In the genomic region with DNA sequence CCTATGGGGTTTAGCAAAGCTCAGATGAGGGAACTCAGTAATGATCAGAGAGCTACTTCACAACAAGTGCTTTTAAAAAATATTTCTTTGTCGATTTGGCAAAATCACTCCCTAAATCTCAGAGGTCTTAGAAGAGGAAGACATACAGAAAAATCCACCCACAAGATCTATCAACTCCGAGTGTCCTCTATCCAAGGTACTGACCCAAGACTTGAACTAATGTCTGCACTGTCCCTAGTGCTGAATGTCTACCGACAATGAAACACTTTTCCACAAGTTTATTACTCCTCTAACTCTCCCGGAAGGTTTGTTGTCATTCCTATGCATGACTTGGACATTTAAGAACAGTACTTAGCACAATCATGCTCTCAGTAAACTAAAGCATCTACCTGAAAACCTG, we compare ENCODE assay signal across 25 mouse cellular contexts. TPM values are rescaled to one million over a fixed set of nuclear protein-coding genes. Genes with fewer than 3 reads are reported as not detected.
DNase-seq lines count a peak whose midpoint lies in the region; ATAC-seq and TF ChIP-seq lines count a peak whose summit lies in the region.
"Had no signal": no experiment of that assay in that cellular context is flagged by ENCODE, and none has a peak within 500 bp of the region (broad histone marks: within the 10 kb centered on the region; RNA-seq: fewer than 3 reads in every experiment).

No protein-coding gene starts in this region.

- H3K9ac ChIP-seq in kidney, postnatal 0 days (ENCODE audit: low read depth, low read length): no peak overlapping the region
- no peak overlapping the region for H3K9ac ChIP-seq in midbrain, embryonic 14.5 days (replicated peaks; ENCODE audit: low read length)
- no peak overlapping the region for H3K9ac ChIP-seq in heart, embryonic 12.5 days
- H3K9ac ChIP-seq: embryonic facial prominence, embryonic 15.5 days; heart, embryonic 15.5 days; hindbrain, embryonic 13.5 days; intestine, embryonic 15.5 days had no signal

- no peak for ATAC-seq in kidney, postnatal 0 days (replicated peaks; ENCODE audit: low FRiP score, low read depth)
- no peak for ATAC-seq in midbrain, embryonic 14.5 days (ENCODE audit: low FRiP score, low TSS enrichment)
- no peak for ATAC-seq in heart, embryonic 12.5 days (ENCODE audit: insufficient number of reproducible peaks, low FRiP score)
- ATAC-seq: CD4-positive, CD25-positive, alpha-beta regulatory T cell, adult 4 months; forebrain, embryonic 14.5 days; intestine, embryonic 15.5 days; Patski had no signal

- TF ChIP-seq POLR2A in myocyte (IDR thresholded peaks at IDR 0.05; ENCODE audit: insufficient read length, low read depth): no peak

- no peak overlapping the region for H3K4me2 ChIP-seq in kidney, postnatal 0 days (ENCODE audit: low read length)
- H3K4me2 ChIP-seq in myocyte (ENCODE audit: low read depth): no peak overlapping the region
- H3K4me2 ChIP-seq in midbrain, embryonic 14.5 days (ENCODE audit: low read length): no peak overlapping the region
- H3K4me2 ChIP-seq in heart, embryonic 12.5 days: no peak overlapping the region
- H3K4me2 ChIP-seq: embryonic facial prominence, embryonic 15.5 days; heart, embryonic 15.5 days; hindbrain, embryonic 13.5 days; intestine, embryonic 15.5 days had no signal

- H3K4me3 ChIP-seq in kidney, postnatal 0 days (replicated peaks; ENCODE audit: low read depth, low read length): no peak overlapping the region
- H3K4me3 ChIP-seq in myocyte: no peak overlapping the region
- H3K4me3 ChIP-seq in midbrain, embryonic 14.5 days (replicated peaks; ENCODE audit: low read depth, low read length): no peak overlapping the region
- H3K4me3 ChIP-seq in heart, embryonic 12.5 days: no peak overlapping the region
- H3K4me3 ChIP-seq: embryonic facial prominence, embryonic 15.5 days; erythroblast, embryonic 14.5 days; forebrain, embryonic 10.5 days; gastrocnemius, adult 2 months; heart, embryonic 15.5 days; hindbrain, embryonic 13.5 days; intestine, embryonic 15.5 days had no signal

- no peaks in the 10 kb centered on the region for H3K36me3 ChIP-seq in kidney, postnatal 0 days (ENCODE audit: insufficient read depth, low read length)
- no peaks in the 10 kb centered on the region for H3K36me3 ChIP-seq in myocyte (ENCODE audit: control insufficient read depth, insufficient read depth)
- no peaks in the 10 kb centered on the region for H3K36me3 ChIP-seq in midbrain, embryonic 14.5 days (ENCODE audit: control insufficient read depth, insufficient read depth, low read length)
- no peaks in the 10 kb centered on the region for H3K36me3 ChIP-seq in heart, embryonic 12.5 days
- H3K36me3 ChIP-seq: embryonic facial prominence, embryonic 15.5 days; forebrain, embryonic 10.5 days; heart, embryonic 15.5 days; hindbrain, embryonic 13.5 days; intestine, embryonic 15.5 days had no signal

- H3K27me3 ChIP-seq in kidney, postnatal 0 days (ENCODE audit: insufficient read depth, low read length): no peaks in the 10 kb centered on the region
- no peaks in the 10 kb centered on the region for H3K27me3 ChIP-seq in myocyte (ENCODE audit: control insufficient read depth, insufficient read depth, insufficient read length)
- no peaks in the 10 kb centered on the region for H3K27me3 ChIP-seq in midbrain, embryonic 14.5 days (ENCODE audit: control insufficient read depth, insufficient read depth, low read length)
- H3K27me3 ChIP-seq in heart, embryonic 12.5 days (replicated peaks): no peaks in the 10 kb centered on the region
- H3K27me3 ChIP-seq: embryonic facial prominence, embryonic 15.5 days; heart, embryonic 15.5 days; hindbrain, embryonic 13.5 days; intestine, embryonic 15.5 days had no signal

- H3ac ChIP-seq in myocyte (ENCODE audit: control insufficient read depth, insufficient read length): no peak overlapping the region

- WGBS in kidney, postnatal 0 days: 53% methylated on average over 4 of the region's 4 CpGs
- WGBS in midbrain, embryonic 14.5 days: 79% methylated on average over 4 of the region's 4 CpGs
- 48% methylated on average over 4 of the region's 4 CpGs for WGBS in heart, embryonic 12.5 days

- no peak for TF ChIP-seq CTCF in kidney, postnatal 0 days (IDR thresholded peaks at IDR 0.05; ENCODE audit: low read depth)

- no peak overlapping the region for H3K27ac ChIP-seq in kidney, postnatal 0 days
- no peak overlapping the region for H3K27ac ChIP-seq in midbrain, embryonic 14.5 days (replicated peaks; ENCODE audit: low read depth, low read length)
- H3K27ac ChIP-seq in heart, embryonic 12.5 days (ENCODE audit: poor library complexity, severe bottlenecking): no peak overlapping the region
- H3K27ac ChIP-seq: embryonic facial prominence, embryonic 15.5 days; forebrain, embryonic 10.5 days; gastrocnemius, adult 2 months; heart, embryonic 15.5 days; hindbrain, embryonic 13.5 days; intestine, embryonic 15.5 days had no signal

- no peaks in the 10 kb centered on the region for H3K4me1 ChIP-seq in kidney, postnatal 0 days (replicated peaks; ENCODE audit: insufficient read depth, low read length)
- H3K4me1 ChIP-seq in midbrain, embryonic 14.5 days (ENCODE audit: control insufficient read depth, insufficient read depth, low read length): no peaks in the 10 kb centered on the region
- H3K4me1 ChIP-seq in heart, embryonic 12.5 days (replicated peaks): no peaks in the 10 kb centered on the region
- H3K4me1 ChIP-seq: embryonic facial prominence, embryonic 15.5 days; forebrain, embryonic 10.5 days; heart, embryonic 15.5 days; hindbrain, embryonic 13.5 days; intestine, embryonic 15.5 days had no signal

- no peaks in the 10 kb centered on the region for H3K9me3 ChIP-seq in kidney, postnatal 0 days (replicated peaks; ENCODE audit: low read length)
- no peaks in the 10 kb centered on the region for H3K9me3 ChIP-seq in midbrain, embryonic 14.5 days (ENCODE audit: control insufficient read depth, low read length)
- H3K9me3 ChIP-seq in heart, embryonic 12.5 days (replicated peaks): no peaks in the 10 kb centered on the region
- H3K9me3 ChIP-seq: embryonic facial prominence, embryonic 15.5 days; forebrain, embryonic 10.5 days; heart, embryonic 15.5 days; hindbrain, embryonic 13.5 days; intestine, embryonic 15.5 days had no signal

- H3K79me2 ChIP-seq in myocyte (ENCODE audit: control insufficient read depth, insufficient read depth): no peaks in the 10 kb centered on the region

- peak; percentile 56 for DNase-seq in kidney, postnatal 0 days (ENCODE audit: low spot score)
- DNase-seq in kidney, postnatal 14 days: no peak
- DNase-seq in ES-CJ7 (ENCODE audit: low read depth, low spot score) (peak; percentile 12), R1 (ENCODE audit: low read depth, low spot score) (peak; percentile 6)
- DNase-seq in midbrain, embryonic 14.5 days: no peak
- DNase-seq: adrenal gland, postnatal 10 days; B cell, adult 2 months; cerebellum, adult 11 months; cerebellum, adult 8-10 months; cerebellum, postnatal 14 days; gastrocnemius, adult 2 months; gastrocnemius, postnatal 25 days; heart, postnatal 14 days; kidney, adult 18-20 months had no signal

TF ChIP-seq in myocyte, 11 proteins besides CTCF, POLR2A, EP300 and RAD21:
- peak; percentile 25 for TF ChIP-seq REST (IDR thresholded peaks at IDR 0.05; ENCODE audit: insufficient read depth, insufficient read length)
- no peak for TF ChIP-seq TCF3 (IDR thresholded peaks at IDR 0.05; ENCODE audit: insufficient read length, low read depth)

RNA-seq across cellular contexts. Expression of gene Chrm2, which starts 9.9 kb away (rescaled TPM):
- 0.03 and 0.04 TPM in 2 replicates for polyA plus RNA-seq in kidney, postnatal 0 days (2015; fragmentation: Nextera tagmentation; extraction: Ambion mirVana)
- polyA plus RNA-seq in myocyte (2012; fragmentation: generic; extraction: Trizol): not detected
- polyA plus RNA-seq in midbrain, embryonic 14.5 days (2014; fragmentation: Nextera tagmentation; extraction: Ambion mirVana): 7.0 and 7.8 TPM in 2 replicates
- 8.0 and 8.9 TPM in 2 replicates for polyA plus RNA-seq in heart, embryonic 12.5 days (2016; fragmentation: Nextera tagmentation; extraction: Ambion mirVana)
- polyA plus RNA-seq: CD4-positive, CD25-positive, alpha-beta regulatory T cell, adult 4 months; erythroblast, embryonic 14.5 days; Patski had no signal

Comparison
In these comparisons a context has a peak if more than half of its experiments do, and no peak if none do; other contexts are left out.
1. DNase-seq: peak in kidney, postnatal 0 days (single experiment), ES-CJ7 (single experiment) and R1 (single experiment); none in kidney, postnatal 14 days (single experiment) and midbrain, embryonic 14.5 days (single experiment).